In genomic region chr6:53472751-53473150, GRCm38 (mm10) we compare ENCODE assay signal across 27 mouse cellular contexts.
DNase-seq lines count a peak whose midpoint lies in the region; ATAC-seq lines count a peak whose summit lies in the region.
"Had no signal": no experiment of that assay in that cellular context is flagged by ENCODE, and none has a peak within 500 bp of the region (broad histone marks: within the 10 kb centered on the region; RNA-seq: fewer than 3 reads in every experiment).

No protein-coding gene starts in this region.

- ATAC-seq in embryonic facial prominence, embryonic 14.5 days (ENCODE audit: low read depth), result no peak
- ATAC-seq in midbrain, embryonic 15.5 days (replicated peaks), result no peak
- ATAC-seq: CD4-positive, CD25-positive, alpha-beta regulatory T cell, adult 4 months; forebrain, embryonic 14.5 days; forebrain, embryonic 16.5 days; Patski had no signal

- peaks cover 31% of the 10 kb centered on the region for H3K4me1 ChIP-seq in embryonic facial prominence, embryonic 14.5 days (ENCODE audit: control insufficient read depth, insufficient read depth, low read length)
- H3K4me1 ChIP-seq in midbrain, embryonic 15.5 days, result no peaks in the 10 kb centered on the region
- H3K4me1 ChIP-seq: forebrain, embryonic 12.5 days had no signal

- H3K27ac ChIP-seq in embryonic facial prominence, embryonic 14.5 days (replicated peaks; ENCODE audit: low read depth, low read length), result no peak overlapping the region
- H3K27ac ChIP-seq in midbrain, embryonic 15.5 days, result no peak overlapping the region
- H3K27ac ChIP-seq: embryonic facial prominence, embryonic 12.5 days; embryonic facial prominence, embryonic 15.5 days; forebrain, embryonic 10.5 days; forebrain, embryonic 12.5 days had no signal

- H3K9me3 ChIP-seq in embryonic facial prominence, embryonic 14.5 days (ENCODE audit: control insufficient read depth, low read length), result no peaks in the 10 kb centered on the region
- no peaks in the 10 kb centered on the region for H3K9me3 ChIP-seq in midbrain, embryonic 15.5 days
- H3K9me3 ChIP-seq: embryonic facial prominence, embryonic 12.5 days; embryonic facial prominence, embryonic 15.5 days; forebrain, embryonic 10.5 days; forebrain, embryonic 12.5 days had no signal

- H3K9ac ChIP-seq in embryonic facial prominence, embryonic 14.5 days (ENCODE audit: low read depth, low read length), result no peak overlapping the region
- no peak overlapping the region for H3K9ac ChIP-seq in midbrain, embryonic 15.5 days
- H3K9ac ChIP-seq: embryonic facial prominence, embryonic 12.5 days; embryonic facial prominence, embryonic 15.5 days; forebrain, embryonic 12.5 days had no signal

- WGBS in embryonic facial prominence, embryonic 14.5 days, result 45% methylated on average over 7 of the region's 7 CpGs
- 85% methylated on average over 7 of the region's 7 CpGs for WGBS in midbrain, embryonic 15.5 days

- DNase-seq in embryo, embryonic 11 days, result peak; percentile 23
- no peak for DNase-seq in embryo, embryonic 10.5 days (ENCODE audit: low spot score)
- peak; percentile 17 for DNase-seq in testis, postnatal 10 days (ENCODE audit: low spot score)
- DNase-seq in testis, postnatal 14 days (ENCODE audit: low spot score), result no peak
- peak; percentile 28 for DNase-seq in embryonic facial prominence, embryonic 14.5 days (ENCODE audit: low spot score)
- no peak for DNase-seq in gastrocnemius, adult 18-20 months (ENCODE audit: low spot score)
- DNase-seq: adrenal gland, adult 8-10 months; adrenal gland, postnatal 14 days; adrenal gland, postnatal 36 days; B cell, adult 2 months; cerebellum, adult 11-12 months; cerebellum, adult 2 months; cerebellum, adult 9-10 months; cerebellum, postnatal 10 days; cerebellum, postnatal 25 days had no signal

- H3K36me3 ChIP-seq in embryonic facial prominence, embryonic 14.5 days (ENCODE audit: control insufficient read depth, insufficient read depth, low read length), result no peaks in the 10 kb centered on the region
- H3K36me3 ChIP-seq in midbrain, embryonic 15.5 days (replicated peaks), result no peaks in the 10 kb centered on the region
- H3K36me3 ChIP-seq: embryonic facial prominence, embryonic 12.5 days; embryonic facial prominence, embryonic 15.5 days; forebrain, embryonic 10.5 days; forebrain, embryonic 12.5 days; G1E had no signal

- H3K4me3 ChIP-seq in embryonic facial prominence, embryonic 14.5 days (ENCODE audit: low read depth, low read length), result no peak overlapping the region
- no peak overlapping the region for H3K4me3 ChIP-seq in midbrain, embryonic 15.5 days
- H3K4me3 ChIP-seq: embryonic facial prominence, embryonic 12.5 days; embryonic facial prominence, embryonic 15.5 days; erythroblast, embryonic 14.5 days; forebrain, embryonic 10.5 days; forebrain, embryonic 12.5 days had no signal

- H3K27me3 ChIP-seq in embryonic facial prominence, embryonic 14.5 days (replicated peaks; ENCODE audit: control insufficient read depth, insufficient read depth, low read length), result no peaks in the 10 kb centered on the region
- no peaks in the 10 kb centered on the region for H3K27me3 ChIP-seq in midbrain, embryonic 15.5 days (replicated peaks)
- H3K27me3 ChIP-seq: CH12.LX; embryonic facial prominence, embryonic 12.5 days; embryonic facial prominence, embryonic 15.5 days; forebrain, embryonic 12.5 days; Patski had no signal

- H3K4me2 ChIP-seq in embryonic facial prominence, embryonic 14.5 days (ENCODE audit: low read depth, low read length), result no peak overlapping the region
- H3K4me2 ChIP-seq in midbrain, embryonic 15.5 days, result no peak overlapping the region
- H3K4me2 ChIP-seq: embryonic facial prominence, embryonic 12.5 days; embryonic facial prominence, embryonic 15.5 days; forebrain, embryonic 12.5 days had no signal

Comparison
In these comparisons a context has a peak if more than half of its experiments do, and no peak if none do; other contexts are left out.
1. DNase-seq: peak in embryo, embryonic 11 days (single experiment), testis, postnatal 10 days (single experiment) and embryonic facial prominence, embryonic 14.5 days (single experiment); none in embryo, embryonic 10.5 days (single experiment), testis, postnatal 14 days (single experiment) and gastrocnemius, adult 18-20 months (single experiment).